Mouse (Mus musculus): ENCODE data around the gene Scrn1.

Gene Scrn1

GRCm38 (mm10) chr6:54518758-54519157 lies 47.5 kb downstream of the Scrn1 start:
- DNase-seq, result peak; percentile 81

- DNase-seq, result no peak
These were observed 49.7 kb downstream of the Scrn1 start for GRCm38 (mm10) chr6:54516512-54517134.

GRCm38 (mm10) chr6:54512256-54512655 lies 54.0 kb downstream of the Scrn1 start:
- DNase-seq, result peak; percentile 41

- DNase-seq, result peak; percentile 50
These were observed 57.0 kb downstream of the Scrn1 start for GRCm38 (mm10) chr6:54509264-54509663.

DNA sequence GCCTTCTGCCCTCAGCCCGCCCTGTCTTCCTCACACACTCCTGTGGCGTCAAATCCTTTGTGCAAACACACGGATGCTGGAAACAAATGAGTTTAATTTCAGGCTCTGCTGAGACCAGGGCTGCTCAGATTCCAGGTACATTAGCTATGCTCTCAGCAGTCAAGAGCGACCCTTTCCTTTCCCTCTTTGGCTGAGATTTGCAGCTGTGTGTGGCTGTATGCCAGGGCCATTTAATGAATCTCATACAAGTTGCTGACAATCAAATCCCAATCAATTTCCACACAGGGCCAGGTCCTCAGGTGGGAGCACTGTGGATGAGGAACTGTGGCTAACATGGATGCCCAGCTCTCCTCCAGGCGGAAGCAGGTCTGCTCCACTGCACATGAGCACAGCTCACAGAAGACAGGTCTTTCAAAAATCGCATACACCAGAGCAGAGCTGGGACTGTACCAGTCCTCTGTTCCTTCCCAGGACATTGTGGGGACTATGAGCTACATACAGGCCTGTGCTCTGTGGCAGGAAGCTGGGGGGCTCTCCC lies 58.0 kb downstream of the Scrn1 start:
- no peak for DNase-seq

DNA sequence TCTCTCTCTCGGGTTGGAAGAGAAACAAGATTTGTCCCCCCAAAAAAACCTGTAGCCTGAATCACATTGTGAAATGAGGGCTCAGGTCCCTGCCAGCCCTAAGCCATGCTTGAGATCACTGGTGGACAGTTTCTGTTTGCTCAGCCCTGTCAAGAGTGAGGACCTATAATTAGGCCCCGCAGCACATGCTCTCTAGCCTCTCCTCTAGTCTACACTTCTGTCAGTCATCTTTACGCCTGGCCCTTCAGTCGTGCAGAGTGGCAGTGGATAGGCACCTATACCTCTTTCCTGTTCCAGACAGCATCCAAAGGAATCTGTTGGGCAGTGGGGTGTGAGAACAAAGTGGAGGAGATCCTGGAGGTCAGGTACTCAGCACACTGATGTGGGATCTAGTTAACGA lies 58.5 kb downstream of the Scrn1 start:
- no peak for DNase-seq

DNA sequence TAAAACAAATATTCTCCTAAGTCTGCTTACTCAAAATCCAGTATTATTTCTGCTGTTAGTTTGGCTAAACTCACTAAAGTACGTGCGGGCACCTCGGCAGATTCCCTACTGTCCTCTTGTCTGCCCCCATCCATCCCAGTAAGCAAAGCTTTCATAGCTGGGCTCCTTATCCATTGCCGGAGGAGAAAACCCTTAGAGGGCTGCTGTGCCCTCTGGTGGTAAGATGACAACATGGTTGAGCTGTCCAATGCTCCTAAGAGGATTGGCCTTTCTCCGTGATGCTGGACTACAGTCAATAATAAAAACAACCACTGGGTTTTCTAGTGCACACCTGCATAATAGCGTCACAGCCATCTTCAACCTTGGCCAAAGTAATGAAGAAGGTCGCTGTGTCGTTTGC lies 59.3 kb downstream of the Scrn1 start:
- peak; percentile 55 for DNase-seq

DNA sequence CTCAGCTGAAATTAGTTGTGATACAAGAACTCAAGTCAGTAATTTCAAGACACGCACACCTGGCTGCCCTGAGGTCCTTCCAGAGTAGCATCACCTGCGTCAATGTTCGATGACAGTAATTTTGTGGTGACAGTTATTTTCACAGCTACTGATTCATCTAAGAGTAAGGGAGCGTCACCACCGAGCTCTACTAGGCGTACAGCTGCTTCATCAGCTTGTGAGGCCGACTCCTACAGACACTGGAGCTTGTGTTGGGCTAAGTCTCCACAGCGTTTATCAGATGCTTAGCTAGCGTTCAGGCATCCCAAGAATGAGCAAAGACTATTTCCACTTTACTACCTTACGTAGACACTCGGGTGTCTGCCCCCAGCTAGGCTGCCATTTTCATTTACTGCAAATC lies 60.0 kb downstream of the Scrn1 start:
- no peak for DNase-seq

DNA sequence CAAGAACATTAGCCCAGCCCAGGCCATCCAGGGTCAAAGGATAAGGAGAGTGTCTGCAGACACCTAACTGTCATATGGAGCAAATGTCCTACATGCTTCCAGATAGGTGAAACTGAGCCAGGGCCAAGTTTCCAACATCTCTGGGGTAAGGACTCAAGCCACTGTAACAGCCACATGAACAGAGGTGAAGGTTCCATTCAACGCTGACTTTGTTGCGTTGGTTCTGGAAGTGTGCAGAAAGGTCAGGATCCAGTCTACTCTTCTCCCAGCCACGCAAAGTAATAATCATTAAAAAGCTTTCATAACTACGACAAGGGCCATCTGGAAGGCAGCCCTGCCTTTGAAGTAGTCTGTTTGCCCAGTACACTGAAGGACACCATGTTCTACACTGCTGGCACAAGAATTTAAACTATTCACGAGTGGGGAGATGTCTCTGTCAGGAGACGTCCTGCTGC lies 63.6 kb downstream of the Scrn1 start:
- no peak for DNase-seq

DNA sequence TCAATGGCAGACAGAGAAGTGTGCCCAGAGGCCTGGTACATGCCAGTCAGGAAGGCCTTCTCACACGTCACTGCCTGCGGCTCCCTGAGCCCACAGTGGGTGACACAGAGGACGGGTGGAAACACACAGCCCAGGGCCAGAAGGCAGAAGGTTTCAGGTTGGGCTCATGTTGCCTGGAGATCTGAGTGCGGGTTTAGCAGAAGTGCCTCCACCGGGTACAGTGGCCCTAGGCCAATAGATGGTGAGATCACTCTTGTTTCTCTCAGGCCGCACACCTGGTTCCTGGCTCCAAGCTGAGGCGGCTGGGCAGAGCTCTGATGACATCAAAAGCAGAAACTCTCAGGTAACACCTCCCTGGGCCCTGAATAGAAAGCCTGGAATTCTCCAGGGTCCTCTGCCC lies 70.1 kb downstream of the Scrn1 start:
- peak; percentile 71 for DNase-seq

GRCm38 (mm10) chr6:54494612-54495398 lies 71.5 kb downstream of the Scrn1 start:
- no peak for DNase-seq

- DNase-seq, result no peak
These were observed 72.2 kb downstream of the Scrn1 start for GRCm38 (mm10) chr6:54494097-54494496.

DNA sequence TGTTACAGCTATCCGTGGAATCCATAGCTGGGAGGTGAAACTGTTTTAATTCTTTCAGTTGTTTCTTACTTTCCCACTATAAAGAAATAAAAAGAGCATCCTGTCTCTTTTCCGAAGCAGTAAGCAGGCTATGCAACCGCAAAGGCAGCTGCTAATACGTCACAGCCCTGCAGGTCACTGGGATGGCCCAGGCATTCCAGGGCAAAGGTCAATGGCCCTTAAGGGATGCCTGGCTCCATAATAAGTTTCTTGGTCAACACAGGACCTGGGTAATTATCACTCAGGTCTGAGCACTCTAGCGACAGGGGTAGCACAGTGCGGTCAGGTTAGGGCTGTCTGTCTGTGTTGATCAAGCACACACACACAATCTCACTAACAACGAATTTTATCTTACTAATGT lies 75.2 kb downstream of the Scrn1 start:
- no peak for DNase-seq

GRCm38 (mm10) chr6:54485973-54486569 lies 80.2 kb downstream of the Scrn1 start:
- no peak for DNase-seq

GRCm38 (mm10) chr6:54485435-54485901 lies 80.8 kb downstream of the Scrn1 start:
- no peak for DNase-seq

DNA sequence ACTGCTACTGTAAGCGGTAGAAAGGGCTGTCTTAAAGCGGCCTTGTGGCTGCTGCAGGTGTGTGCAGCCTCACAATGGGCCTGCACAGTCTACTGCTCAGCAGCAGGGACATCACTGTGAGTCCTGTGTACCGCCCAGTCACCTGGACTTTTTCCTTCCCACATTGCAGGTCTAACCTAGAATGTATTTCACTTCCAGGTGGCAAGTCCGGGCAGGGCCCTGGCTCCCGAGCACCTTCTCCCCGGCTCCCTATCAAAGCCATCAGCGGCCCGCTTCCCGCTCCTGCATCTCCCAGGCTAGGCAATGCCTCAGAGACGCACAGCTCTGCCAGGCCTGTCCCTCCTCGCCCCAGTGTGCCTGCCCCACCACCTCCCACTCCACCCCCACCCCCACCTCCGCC lies 81.3 kb downstream of the Scrn1 start:
- DNase-seq, result no peak

DNA sequence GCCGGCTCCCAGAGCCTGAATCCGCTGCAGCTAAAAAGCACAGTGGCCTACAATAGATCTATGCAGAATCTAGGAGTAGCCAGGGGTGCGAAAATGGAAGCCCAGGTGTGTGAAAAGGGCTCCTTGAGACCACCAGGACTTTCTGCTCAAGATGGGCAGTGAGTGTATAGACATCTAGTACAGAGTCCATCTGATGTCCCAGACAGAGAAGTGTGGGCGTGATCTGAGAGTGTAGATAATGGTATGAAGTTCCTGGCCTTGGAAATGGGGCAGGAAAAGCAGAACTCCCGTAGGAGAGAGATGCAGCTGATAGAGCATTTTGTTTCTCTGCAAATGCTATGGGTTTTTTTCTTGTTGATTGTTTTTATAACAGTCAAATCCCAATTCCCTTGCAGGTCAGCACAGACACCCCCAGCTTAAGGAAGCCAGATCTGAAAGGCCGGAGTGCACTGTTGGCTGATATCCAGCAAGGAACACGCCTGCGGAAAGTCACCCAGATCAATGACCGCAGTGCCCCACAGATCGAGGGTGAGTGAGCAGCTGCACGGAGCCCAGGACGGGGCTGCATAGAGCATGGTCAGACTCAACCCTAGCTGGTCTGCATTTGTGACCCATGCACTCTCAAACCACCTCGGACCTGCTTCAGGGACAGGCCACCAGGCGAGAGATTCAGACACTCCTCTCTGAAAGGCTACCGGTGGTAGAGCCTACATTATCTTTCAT lies 84.7 kb downstream of the Scrn1 start:
- no peak for DNase-seq

DNA sequence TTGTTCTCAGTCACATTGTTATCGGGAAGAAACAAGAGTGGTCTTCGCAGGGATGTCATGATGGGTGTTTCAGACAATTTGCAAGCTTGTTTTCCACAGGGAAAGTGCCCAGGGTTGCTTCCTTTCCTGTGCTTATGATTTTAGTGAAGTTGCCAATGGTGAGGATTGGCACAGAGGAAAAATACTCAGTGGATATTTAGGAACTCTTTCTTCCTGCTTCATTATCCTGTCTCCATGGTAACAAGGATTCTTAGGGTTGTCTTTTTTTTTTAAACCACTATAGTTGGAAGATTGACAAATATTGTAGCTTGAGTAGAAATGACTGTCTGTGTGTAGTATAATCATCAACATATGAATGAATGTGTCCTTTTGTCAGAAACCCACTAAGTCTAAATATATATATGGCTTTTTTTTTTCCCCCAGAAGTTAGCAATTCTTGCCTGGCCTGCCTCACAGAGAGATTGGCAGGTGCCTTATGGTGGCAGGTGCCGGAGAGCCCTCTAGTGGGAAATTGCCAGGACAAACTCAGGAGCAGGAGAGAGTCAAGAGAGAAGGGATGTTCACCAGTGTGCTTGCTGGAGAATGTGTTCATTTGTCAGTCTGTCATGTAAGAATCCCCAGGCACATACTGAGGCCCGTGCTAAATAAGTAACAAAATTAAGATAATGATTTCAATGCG lies 87.5 kb downstream of the Scrn1 start:
- peak; percentile 58 for DNase-seq

GRCm38 (mm10) chr6:54475926-54476667 lies 90.2 kb downstream of the Scrn1 start:
- no peak for DNase-seq

DNA sequence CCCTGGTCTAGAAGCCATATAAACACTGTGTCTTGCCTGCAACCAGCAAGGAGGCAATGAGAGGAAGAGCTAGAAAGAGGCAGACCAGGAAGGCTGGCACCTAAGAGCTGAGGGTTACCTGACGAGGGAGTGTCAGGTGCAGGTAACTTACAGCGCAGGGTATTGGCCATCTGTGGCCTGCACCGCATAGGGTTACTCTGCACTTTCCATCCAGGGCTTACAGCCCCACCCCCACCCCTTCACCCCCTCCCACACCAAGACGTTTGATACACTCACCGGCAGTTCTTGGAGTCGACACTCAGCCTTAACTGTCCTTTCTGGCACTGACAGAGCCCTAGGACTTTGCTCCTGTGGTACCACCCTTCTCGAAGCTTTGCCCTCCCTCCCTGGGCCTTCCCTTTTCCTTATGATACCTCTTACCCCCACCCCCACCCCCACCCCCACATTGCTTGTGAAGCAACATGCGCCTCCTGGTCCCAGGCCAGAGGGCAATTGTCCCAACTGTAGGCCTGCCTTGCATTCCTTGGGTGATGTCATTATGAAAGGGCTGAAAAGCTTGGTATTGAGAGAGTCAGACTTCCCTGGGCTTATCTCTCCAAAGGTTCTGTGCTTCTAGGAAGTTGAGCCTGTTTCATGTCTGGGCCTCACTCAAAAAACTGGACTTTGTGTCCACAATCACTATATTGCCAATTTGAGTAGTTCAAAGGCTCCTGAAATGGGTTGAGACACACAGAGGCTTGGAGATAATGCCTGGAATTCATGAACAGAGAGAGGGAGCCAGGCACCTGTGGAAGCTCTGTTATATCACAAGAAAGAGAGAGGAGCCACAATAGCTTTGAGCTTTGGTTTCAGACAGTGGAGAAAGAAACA lies 93.2 kb downstream of the Scrn1 start:
- DNase-seq, result no peak

DNA sequence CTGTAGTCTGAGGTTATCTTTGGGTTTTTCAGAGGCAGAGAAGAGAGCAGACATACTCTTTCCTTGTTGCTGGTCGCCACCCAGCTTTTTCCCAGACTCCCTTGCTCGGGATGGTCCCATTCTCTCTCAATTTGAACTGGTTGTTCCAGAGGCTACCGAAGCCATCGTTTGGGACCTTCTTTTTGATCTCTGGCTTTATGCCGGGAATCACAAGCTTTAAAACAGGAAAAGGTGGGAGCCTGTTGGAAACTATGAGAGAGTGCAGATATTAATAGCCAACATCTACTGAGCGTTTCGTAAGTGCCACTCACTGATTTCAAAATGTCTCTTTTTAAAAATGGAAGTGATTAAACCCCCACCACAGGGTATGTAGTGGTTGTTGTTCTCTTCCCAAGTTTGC lies 94.4 kb downstream of the Scrn1 start:
- no peak for DNase-seq
